Mouse (Mus musculus): ENCODE data around the gene Pxn.
A peak's percentile ranks its signal among the peaks of the same experiment; 100 is the strongest.

Gene Pxn

DNA sequence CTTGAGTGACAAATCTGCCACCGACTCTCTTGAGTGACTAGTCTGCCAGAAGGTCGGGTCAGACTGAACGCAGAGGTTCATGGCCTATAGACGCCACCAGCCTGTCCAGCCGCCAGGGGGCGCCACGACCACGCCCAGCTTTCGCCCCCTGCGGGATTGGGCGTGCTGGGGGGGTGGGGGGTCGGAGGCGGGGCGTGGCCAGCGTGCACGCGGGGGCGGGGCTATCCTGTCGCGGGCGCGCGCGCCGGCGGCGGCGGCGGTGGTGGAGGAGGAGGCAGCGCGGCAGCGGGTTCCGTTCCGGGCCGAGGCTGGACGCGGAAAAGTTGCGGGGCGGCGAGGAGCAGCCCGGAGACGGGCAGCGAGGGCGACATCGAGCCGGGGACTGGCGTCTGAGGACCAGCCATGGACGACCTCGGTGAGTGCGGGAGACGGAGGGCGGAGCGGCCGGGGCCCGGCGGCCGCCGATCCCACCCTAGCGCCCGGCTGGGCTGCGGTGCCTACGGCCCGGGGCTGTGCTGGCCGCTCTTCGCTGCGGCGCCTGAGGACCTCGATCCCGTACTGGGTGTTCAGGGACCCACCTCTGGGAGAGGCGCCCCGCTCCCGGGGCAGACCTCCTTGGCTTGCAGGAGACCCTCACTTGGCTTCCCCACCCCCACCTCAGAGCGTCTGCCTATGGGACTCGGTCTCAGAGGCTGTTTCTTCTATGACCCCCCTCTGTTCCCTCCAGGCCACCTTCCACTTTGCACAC lies at the start of gene Pxn:
Gene Pxn (plus strand): TSS at position 223 of the 748 bp plus-strand sequence.
- DNase-seq: peak; percentile 94

DNA sequence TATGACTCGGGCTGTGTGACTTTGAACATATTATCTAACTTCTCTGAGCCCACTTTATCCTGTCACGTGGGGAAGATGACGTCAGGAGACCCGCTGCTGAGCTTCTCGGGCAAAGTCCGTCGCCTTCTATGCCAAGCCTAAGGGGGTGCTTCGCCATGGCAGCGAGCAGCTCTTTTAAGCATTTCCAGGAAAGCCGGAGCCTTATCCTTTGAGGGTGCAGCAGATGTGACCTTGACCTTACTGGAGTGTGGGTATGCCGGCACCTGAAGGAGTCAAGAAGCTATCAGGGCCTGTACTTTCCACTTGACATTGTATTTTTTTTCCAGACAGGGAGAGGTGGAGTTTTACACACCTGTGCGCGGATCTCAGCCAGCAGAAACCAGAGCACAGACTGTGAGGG lies 47.6 kb upstream of the Pxn start:
- DNase-seq: no peak

DNA sequence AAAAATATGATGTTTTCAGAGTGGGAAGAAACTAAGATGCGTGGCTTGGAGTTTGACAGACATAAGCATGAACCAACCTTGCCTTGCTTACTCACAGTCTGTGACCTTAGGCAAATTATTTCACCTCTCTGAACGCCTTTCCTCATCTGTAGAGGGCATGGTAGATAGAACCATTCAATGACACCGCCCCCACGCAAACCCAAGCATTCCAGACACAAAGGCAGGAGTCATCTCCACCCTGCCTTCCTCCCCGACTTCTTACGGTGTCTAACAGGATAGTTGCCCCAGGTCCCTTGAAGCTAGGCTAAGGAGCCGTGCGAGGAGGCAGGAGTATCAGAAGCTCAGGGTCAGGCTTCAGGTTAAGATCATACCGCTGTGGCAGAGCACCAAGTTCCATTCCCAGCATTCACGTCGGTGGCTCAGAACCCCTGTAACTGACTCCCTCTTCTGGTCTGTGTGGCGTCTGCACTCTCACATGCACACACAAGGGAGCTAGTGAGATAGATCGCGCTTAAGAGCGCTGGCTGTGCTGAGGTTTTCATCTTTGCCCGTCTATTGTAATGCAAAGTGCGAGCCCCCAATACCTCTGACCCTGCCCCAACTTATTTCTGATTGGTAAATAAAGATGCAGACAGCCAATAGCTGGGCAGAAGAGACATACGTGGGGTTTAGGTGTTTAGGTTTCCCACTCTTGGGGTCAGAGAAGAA lies 41.9 kb upstream of the Pxn start:
- no peak for DNase-seq

DNA sequence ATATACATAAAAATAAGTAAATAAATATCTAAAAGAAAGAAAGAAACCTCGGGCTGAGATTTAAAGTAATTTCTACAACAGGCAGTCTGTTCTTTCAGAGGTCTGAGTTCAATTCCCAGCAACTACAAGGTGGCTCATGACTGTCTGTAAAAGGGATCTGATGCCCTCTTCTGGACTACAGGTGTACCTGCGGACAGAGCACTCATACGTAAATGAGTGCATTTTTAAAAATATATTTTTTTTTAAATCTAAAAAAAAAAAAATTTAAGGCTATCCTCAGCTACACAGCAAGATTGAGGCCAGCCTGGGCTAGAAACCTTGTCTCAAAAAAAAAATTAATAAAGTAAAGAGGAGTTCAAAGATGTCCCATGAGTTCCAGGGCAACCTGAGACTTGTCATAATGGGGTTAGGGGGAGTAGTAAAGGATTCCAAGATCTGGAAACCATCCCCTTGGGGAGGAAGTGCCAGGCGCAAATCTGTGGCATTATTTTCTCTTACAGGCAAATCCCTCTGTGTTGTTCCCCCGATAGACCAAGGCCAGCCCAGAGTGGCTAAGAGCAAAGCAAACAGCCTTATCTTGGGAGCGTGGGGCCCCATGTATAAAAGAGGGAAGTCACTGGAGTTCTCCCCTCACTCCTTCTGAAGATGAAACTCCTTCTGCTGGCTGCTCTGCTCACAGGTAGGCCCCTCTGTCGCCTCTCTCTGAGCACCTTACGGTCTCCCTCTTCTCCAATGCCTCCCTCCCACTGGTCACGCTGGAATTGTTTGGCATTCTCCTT lies 40.6 kb upstream of the Pxn start, which contains the start of gene Pla2g1b:
Gene Pla2g1b (plus strand): TSS at position 621 of the 779 bp plus-strand sequence.
- DNase-seq: no peak

DNA sequence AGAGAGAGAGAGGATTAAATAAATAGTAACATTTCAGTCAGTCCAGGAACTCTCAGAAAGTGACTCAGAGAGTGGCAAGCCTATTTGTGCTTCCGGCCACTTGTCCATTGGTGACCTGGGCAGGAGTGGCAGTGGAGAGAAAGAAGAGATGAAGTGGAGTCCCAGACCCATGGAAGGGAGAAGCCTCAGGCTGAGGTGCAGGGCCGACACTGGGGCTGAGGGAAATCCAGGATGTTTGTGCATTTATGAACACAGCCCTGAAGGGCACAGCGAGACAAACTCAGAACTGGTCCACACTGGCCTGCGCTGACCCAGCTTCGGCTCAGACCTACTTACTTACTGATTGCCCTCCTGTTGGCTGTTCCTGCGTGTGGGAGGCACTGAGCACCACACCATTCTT lies 36.7 kb upstream of the Pxn start:
- DNase-seq: no peak

DNA sequence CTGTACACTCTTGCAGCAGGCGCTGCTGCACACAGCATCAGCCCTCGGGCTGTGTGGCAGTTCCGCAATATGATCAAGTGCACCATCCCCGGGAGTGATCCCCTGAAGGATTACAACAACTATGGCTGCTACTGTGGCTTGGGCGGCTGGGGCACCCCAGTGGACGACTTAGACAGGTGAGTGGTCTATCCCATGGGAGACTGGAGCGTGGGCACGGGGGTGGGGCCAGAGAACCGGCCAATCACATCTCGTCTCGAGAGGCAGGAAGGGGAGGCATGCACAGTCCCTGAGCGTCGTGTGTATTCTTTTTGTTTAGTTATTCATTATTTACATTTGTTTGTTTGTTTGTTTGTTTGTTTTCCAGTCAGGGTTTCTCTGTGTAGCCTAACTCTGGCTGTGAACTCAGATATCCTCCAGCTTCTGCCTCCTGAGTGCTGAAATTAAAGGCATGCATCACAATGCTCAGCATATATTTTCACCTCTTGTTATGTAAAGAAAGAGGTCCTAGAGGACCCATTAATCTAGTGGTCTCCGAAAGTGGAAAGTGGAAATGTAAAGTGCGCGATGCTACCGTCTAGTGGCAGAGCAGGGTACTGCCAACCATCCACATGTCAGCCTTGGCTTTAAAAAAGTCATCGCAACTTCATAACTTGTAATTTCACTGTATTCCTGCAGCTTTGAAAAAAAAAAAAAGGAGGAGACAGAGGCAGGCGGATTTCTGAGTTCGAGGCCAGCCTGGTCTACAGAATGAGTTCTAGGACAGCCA lies 35.5 kb upstream of the Pxn start:
- peak; percentile 63 for DNase-seq

DNA sequence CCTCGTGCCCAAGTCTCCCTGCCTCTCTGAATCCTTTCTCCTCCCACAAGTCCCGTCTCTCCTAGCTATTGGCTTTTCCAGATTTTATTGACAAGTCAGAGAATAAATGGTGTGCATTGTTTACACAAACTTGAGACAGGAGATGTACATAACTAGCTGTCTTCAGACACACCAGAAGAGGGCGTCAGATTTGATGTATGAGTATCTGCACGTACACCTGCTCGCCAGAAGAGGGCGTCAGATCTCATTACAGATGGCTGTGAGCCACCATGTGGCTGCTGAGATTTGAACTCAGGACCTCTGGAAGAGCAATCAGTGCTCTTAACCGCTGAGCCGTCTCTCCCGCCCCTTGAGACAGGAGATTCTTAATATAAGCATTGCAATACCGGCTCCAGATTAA lies 33.3 kb upstream of the Pxn start:
- DNase-seq: no peak

DNA sequence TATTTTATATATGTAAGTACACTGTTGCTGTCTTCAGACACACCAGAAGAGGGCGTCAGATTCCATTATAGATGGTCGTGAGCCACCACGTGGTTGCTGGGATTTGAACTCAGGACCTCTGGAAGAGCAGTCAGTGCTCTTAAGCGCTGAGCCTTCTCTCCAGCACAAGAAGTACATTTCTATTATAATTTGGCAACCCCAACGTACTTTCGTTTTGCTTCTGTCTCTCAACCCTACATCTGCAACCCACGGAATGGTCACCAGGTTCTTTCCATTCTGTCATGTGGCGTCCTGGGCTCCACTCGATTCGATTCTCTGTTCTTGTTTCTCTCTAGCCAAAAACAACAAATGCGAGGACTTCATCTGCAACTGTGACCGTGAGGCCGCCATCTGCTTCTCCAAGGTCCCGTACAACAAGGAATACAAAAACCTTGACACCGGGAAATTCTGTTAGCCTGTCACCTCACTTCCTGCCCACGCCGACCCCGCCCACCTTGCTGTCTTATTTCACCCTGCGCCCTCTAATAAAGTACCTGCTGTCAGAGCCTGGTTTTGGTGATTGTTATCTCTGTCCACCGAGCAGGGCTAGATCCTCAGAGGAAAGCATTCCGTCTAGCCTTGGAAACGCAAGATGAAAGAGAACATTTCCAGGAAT lies 32.2 kb upstream of the Pxn start:
- DNase-seq: no peak

DNA sequence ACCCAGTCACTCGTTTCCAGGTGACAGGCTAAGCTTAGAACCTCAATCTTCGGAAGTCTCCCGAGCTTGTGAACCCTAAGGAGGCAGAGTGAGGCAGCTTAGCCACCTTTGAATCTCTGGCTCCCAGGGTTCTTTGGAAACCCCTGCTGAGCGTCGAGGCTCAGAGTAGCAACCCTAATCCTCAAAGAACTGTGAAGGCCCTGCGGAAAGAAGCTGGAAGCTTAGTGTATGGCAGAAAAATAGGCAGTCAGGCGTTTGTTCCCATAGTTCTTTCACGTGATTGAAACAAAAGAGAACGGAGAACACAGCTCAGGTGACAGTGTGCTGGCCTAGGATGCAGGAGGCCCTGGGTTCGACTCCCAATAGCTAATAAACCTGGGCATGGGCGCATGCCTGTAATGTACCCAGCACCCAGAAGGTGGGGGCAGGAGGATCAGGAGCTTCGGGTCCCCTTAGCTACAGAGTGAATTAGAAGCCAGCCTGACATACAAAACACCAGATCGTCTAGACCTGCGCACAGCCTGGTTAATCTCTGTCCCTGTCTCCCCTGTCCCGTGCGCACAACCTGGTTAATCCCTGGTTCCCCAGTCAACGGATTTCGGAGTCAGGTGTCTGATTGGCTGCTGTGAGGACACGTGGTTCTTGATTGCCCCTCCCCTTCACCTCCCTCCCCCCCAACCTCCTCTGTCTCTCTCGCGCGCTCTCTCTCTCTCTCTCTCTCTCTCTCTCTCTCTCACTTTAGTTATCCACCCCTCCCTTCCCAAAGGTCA lies 31.0 kb upstream of the Pxn start:
- DNase-seq: peak; percentile 44

DNA sequence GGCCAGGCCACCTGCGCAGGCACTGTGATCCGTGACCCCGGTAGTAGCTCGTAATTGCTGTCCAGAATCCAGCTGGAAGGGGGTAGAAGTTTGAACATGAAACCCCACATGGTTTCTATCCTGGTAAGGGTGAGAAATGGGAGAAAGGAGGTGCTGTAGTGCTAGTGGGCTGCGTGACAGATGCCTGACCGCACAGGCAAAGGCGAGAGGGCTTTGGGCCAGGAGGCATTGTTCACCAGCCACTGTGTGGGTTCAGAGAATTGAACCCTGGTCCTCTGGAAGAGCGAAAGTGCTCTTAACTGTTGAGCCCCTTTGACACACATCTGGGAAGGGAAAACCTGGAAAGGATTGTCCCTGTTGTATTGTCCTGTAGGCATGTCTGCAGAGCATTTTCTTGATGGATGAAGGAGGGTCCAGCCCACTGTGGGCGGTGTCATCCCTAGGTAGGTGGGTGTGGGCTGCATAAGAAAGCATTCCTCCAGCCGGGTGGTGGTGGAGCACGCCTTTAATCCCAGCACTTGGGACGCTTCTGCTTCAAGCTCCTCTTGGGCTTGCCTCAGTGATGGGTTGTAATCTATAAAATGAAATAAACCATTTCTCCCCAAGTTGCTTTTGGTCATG lies 30.3 kb upstream of the Pxn start:
- DNase-seq: no peak

DNA sequence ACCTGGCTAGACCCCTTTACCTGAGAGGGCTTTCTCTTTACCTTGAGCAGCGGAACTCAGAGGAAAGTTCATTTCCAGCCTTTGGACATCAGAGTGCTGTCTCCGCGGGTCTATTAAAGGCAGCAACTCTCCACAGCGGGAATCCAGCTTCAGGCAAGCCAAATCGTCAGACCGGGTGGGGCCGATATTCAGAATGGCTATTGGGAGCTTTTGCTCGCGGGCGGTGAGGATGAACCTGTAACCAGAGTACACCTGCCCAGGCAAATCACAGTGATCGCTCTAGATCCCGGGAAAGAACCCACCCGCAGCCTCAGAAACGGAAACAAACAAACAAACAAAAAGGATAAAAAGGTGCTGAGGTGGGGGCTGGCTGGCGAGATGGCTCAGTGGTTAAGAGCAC lies 26.9 kb upstream of the Pxn start:
- no peak for DNase-seq

DNA sequence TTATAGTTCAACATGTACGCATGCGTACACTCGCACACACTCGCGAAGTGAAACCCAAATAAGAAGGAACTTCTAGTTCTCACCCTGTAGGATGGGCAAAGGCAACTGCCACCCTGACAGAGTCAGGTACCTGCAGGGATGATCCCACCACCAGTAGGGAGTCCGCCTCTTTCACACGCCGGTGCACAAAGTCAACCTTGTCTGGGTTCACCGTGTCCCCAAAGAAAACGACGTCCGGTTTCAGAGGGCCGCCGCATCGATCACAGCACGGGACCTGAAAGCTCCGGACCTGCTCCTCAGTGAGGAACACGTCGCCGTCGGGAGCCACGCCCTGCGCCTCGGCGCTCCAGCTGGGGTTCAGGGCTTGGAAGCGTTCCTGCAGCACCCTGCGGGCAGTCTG lies 26.4 kb upstream of the Pxn start:
- no peak for DNase-seq

DNA sequence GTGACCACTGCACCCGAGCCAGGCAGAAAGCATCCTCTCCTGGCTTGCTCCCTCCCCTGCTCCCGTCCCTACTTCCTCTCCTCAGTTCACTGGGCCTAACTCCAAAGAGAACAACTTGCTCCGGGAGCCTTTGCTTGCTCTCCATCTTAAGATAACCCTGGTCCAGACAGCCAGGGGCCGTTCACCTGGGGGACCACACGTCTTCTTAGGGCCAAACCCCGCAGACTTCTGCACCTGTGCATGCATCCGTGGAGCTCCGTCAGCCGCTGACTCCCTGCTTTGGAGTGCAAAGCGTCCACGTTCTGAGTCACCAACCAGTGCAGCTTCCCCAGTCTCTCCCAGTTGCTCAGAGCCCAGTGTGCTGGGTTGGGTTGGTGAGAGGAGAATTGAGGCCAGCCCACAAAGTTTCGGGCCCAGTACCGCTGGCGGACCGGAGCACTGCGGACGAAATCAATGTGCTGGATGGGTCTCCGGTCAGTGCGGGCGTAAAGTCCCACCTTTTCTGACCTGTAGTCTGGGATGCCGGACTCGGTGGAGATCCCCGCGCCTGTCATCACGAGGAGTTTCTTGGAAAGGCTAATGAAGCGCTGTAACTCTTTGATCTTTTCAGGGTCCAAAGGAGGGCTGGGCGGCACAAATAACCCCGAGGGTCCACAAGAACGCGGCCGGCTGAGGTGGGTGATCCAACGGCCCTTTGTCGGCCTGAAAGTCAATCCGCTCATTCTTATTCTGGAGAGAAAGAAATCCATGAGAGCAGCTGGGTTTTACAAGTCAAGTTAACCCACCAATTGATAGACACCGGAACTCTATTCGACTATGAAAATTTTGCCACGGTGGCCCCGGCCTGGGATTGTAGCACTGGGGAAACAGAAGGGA lies 23.8 kb upstream of the Pxn start:
- no peak for DNase-seq

DNA sequence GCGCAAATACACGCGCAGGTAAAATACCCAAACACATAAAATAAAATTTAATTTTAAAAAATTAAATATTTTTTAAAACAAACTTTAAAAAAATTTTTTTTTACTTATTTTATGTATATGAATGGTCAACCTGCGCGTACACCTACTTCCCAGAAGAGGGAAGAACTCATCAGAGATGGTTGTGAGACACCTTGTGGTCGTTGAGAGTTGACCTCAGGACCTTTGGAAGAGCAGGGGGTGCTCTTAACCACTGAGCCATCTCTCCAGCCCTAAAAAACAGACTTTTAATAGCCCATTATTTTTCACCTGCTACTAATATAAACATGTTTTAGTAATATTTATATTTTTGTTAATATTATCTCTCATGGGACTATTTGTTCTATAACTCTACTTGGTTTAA lies 23.1 kb upstream of the Pxn start:
- no peak for DNase-seq

DNA sequence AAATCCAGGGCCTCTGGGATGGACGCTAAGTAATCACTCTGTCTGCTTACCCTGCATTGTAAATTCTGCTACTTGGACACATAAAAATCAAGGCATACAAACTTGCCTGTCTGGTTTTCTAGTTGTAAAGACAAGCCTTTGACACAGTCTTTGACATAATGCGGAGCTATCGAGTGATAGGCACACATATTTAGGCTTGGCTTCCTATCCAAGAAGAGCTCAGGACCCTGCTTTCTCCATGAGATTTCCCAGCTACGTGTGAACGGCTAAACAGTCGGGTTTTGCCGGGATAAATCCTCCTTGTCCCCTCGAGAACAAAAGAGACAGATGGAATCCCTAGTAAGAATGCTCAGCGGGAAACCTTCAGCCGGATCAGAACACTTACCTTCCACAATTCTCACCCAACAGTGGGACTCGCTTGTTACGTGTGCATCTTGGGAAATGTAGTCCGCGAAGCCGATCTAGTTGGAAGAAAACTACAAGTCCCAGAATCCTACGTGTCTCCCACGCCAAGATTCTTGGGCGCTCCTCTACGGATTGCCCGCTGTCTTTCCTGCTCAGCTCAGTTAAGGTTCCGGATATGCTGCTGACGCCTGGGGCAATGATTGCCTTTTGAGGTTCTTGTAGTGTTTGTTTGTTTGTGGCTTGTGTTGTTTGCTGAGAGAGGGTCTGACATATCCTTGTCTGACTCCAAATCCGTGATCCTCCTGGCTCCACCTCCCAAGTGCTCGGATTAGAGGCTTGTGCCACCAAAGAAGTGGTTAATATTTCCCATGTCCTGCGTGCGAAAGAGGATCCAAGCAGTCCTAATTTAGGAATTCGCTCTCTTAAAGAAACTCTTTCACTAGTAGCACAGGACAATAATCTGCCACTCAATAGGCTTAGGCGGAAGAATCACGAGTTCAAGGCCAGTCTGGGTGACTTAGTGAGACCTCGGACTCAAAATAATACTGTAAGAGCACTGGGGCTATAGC lies 22.2 kb upstream of the Pxn start, which contains the start of gene Sirt4:
Gene Sirt4 (minus strand): TSS at position 779 of the 974 bp plus-strand sequence.
- DNase-seq: peak; percentile 55

DNA sequence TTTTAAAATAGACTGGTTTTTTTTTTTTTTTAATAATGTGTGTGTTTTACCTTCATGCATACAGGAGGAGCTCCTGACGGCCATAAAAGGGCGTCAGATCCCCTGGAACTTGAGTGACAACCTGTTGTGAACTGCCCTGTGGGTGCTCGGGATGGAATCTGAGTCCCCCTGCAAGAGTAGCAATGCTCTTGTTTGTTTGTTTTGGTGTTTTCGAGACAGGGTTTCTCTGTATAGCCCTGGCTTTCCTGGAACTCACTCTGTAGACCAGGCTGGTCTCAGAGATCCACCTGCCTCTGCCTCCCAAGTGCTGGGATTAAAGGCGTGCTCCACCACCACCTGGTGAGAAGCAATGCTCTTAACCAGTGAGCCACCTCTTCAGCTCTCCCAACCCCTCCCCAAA lies 21.5 kb upstream of the Pxn start:
- DNase-seq: no peak

DNA sequence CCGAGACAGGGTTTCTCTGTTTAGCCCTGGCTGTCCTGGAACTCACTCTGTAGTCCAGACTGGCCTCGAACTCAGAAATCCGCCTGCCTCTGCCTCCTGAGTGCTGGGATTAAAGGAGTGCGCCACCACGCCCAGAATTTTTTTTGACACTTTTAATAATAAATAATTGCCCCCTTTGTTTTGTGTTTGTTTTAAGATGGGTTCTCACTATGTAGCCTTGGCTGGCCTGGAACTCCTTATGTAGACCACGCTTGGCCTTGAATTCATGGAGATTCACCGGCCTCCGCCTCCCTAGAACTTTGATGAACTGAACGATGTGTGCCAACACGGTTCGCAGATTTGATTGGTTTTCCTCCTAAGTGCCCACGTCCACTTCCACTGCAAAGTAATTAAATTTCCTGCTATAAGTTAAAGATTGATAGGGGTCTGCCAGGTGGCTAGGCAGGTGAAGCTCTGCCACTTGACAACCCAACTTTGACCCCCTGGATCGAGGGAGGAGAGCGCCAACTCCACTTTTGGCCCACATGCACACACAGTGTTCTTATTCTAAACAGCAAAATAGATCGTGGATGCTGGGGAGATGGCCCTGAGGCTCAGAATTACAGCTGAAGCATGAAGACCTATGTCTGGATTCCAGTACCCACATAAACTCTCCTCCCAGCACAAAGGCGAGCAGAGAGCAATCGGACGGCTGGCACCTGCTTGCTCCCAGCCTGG lies 20.8 kb upstream of the Pxn start:
- no peak for DNase-seq

DNA sequence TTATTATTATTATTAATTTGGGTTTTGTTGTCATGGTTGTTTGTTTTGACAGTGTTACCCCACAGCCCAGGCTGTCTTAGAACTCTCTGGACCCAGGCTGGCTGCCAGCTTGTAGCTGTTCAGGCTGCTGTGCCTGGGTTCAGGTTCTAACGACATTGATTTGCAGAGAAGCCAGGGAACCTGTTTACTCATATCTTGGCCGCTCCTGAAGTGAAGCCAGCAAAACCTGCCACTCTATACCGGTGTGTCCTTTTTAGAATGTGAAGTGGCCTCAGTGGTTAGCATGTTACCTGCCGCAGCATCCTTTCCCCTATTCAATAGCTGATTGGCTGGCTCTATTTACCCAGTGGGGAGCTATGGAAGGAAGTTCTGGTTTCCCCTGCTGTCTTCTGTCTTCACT lies 19.8 kb upstream of the Pxn start:
- no peak for DNase-seq
